ENCODE assay signal across 8 mouse cellular contexts in the genomic region with DNA sequence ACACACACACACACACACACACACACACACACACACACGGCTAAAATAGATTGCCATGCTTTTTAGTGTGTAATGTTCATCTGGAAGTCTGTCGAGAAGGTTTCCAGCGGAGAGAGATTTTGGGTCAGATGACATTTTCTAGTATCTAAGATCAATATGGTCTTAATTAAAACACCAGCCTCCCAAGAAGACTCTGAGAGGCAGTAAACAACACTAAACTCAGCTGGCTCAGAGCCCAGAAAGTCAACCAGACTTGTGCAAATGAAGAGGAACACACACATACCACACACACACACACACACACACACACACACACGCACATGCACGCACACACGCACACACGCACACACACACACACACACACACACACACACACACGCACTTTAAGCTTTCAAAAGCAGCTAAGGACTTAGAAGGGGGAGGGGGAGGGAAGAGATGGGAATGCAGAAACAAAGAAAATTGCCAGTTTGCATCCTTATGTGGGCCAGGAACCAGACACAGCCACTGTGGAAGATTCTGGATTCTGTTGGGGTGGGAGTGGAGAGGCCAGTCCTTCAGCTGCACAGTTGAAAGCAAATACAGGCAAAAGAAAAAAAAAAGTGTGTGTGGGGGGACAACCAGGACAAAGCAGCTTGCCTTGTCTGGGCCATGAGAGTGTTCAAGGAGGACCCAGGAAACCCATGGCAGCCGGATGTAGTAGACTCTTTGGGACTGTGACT.
A peak's percentile ranks its signal among the peaks of the same experiment; 100 is the strongest.
DNase-seq lines count a peak whose midpoint lies in the region; ATAC-seq lines count a peak whose summit lies in the region.

No protein-coding gene starts in this region.

- H3K4me3 ChIP-seq in hindbrain, embryonic 14.5 days (replicated peaks; ENCODE audit: low read length), result no peak overlapping the region
- H3K4me3 ChIP-seq in hindbrain, embryonic 11.5 days (ENCODE audit: low read depth, low read length), result no peak overlapping the region
- no peak overlapping the region for H3K4me3 ChIP-seq in heart, embryonic 10.5 days

- no peaks in the 10 kb centered on the region for H3K4me1 ChIP-seq in hindbrain, embryonic 14.5 days (replicated peaks; ENCODE audit: control insufficient read depth, insufficient read depth, low read length)
- no peaks in the 10 kb centered on the region for H3K4me1 ChIP-seq in hindbrain, embryonic 11.5 days (replicated peaks; ENCODE audit: control insufficient read depth, insufficient read depth, low read length)
- H3K4me1 ChIP-seq in heart, embryonic 10.5 days, result no peaks in the 10 kb centered on the region

- H3K9ac ChIP-seq in hindbrain, embryonic 14.5 days, result no peak overlapping the region
- H3K9ac ChIP-seq in hindbrain, embryonic 11.5 days (ENCODE audit: low read depth, low read length), result no peak overlapping the region

- WGBS in hindbrain, embryonic 14.5 days, result 60% methylated on average over 9 of the region's 9 CpGs
- WGBS in hindbrain, embryonic 11.5 days, result 80% methylated on average over 9 of the region's 9 CpGs
- 80% methylated on average over 9 of the region's 9 CpGs for WGBS in heart, embryonic 10.5 days

- H3K9me3 ChIP-seq in hindbrain, embryonic 14.5 days (ENCODE audit: control insufficient read depth, low read length), result no peaks in the 10 kb centered on the region
- H3K9me3 ChIP-seq in hindbrain, embryonic 11.5 days (ENCODE audit: control insufficient read depth, low read length), result no peaks in the 10 kb centered on the region
- no peaks in the 10 kb centered on the region for H3K9me3 ChIP-seq in heart, embryonic 10.5 days

- no peaks in the 10 kb centered on the region for H3K27me3 ChIP-seq in hindbrain, embryonic 14.5 days (ENCODE audit: control insufficient read depth, insufficient read depth, low read length)
- H3K27me3 ChIP-seq in hindbrain, embryonic 11.5 days (ENCODE audit: control insufficient read depth, insufficient read depth, low read length), result no peaks in the 10 kb centered on the region
- H3K27me3 ChIP-seq in heart, embryonic 10.5 days (ENCODE audit: insufficient read depth, poor library complexity, severe bottlenecking), result no peaks in the 10 kb centered on the region

- H3K36me3 ChIP-seq in hindbrain, embryonic 14.5 days (replicated peaks; ENCODE audit: control insufficient read depth, insufficient read depth), result no peaks in the 10 kb centered on the region
- no peaks in the 10 kb centered on the region for H3K36me3 ChIP-seq in hindbrain, embryonic 11.5 days (ENCODE audit: control insufficient read depth, insufficient read depth, low read length)
- no peaks in the 10 kb centered on the region for H3K36me3 ChIP-seq in heart, embryonic 10.5 days

- H3K27ac ChIP-seq in hindbrain, embryonic 14.5 days, result 0 out of 2 replicates have a peak overlapping the region, but pooled peaks have one; percentile 48
- no peak overlapping the region for H3K27ac ChIP-seq in hindbrain, embryonic 11.5 days (ENCODE audit: low read depth, low read length)
- H3K27ac ChIP-seq in heart, embryonic 10.5 days, result no peak overlapping the region

- H3K4me2 ChIP-seq in hindbrain, embryonic 14.5 days (replicated peaks), result no peak overlapping the region
- H3K4me2 ChIP-seq in hindbrain, embryonic 11.5 days (replicated peaks; ENCODE audit: low read depth, low read length), result no peak overlapping the region

- peak; percentile 42 for DNase-seq in hindbrain, embryonic 14.5 days (ENCODE audit: low spot score)
- no peak for DNase-seq in hindbrain, embryonic 11.5 days (ENCODE audit: low spot score)
- peak; percentile 85 for DNase-seq in adipocyte (ENCODE audit: low spot score)
- DNase-seq in forelimb bud, embryonic 11.5 days (ENCODE audit: low read depth, low spot score), result peak; percentile 71
- DNase-seq in lung, postnatal 10 days, result peak; percentile 79
- no peak for DNase-seq in layer of hippocampus, adult 9-11 months
- no peak for DNase-seq in heart, embryonic 10.5 days (ENCODE audit: low spot score)
- DNase-seq in embryo, embryonic 10 days (ENCODE audit: low spot score), result no peak

- ATAC-seq in hindbrain, embryonic 14.5 days (ENCODE audit: low FRiP score), result no peak
- no peak for ATAC-seq in hindbrain, embryonic 11.5 days (ENCODE audit: low FRiP score)

Comparison
In these comparisons a context has a peak if more than half of its experiments do, and no peak if none do; other contexts are left out.
1. DNase-seq: peak in hindbrain, embryonic 14.5 days (single experiment), adipocyte (single experiment), forelimb bud, embryonic 11.5 days (single experiment) and lung, postnatal 10 days (single experiment); none in hindbrain, embryonic 11.5 days (single experiment), layer of hippocampus, adult 9-11 months (single experiment), heart, embryonic 10.5 days (single experiment) and embryo, embryonic 10 days (single experiment).